Mouse (Mus musculus): ENCODE data around the gene Col3a1.

The Col3a1 gene

DNA sequence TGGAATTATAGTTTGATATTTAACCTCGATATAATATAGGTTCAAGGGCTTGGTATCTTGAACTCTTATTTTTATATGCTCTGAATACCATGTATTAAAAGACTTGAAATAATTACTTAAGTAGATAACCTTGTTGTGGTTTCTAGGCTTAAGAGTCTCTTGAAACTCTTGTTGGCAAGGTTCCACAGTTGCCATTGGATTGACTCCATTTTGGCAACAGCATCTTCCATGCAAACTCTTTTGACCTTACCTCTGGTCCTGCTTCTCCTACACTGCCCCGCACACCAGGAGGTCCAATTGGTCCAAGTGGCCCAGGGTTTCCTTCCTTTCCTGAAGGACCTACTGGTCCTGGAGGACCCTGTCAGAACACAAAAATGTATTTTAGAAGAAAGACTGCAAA is 70.5 kb downstream of the Col3a1 start:
- DNase-seq (ENCODE audit: low spot score) = no peak
